Mouse (Mus musculus) cerebellum, adult (tissue): ENCODE data around the gene Cd3eap.

ENCODE experiments used
- ATAC-seq: cut with Nextera tagmentation; 2 replicates; pipeline ENCODE4 v1.9.2; 2017; ENCODE audit warnings: mild to moderate bottlenecking, moderate library complexity, mixed read lengths; ENCODE audit not compliant: insufficient number of reproducible peaks, low FRiP score, low TSS enrichment

The Cd3eap gene

DNA sequence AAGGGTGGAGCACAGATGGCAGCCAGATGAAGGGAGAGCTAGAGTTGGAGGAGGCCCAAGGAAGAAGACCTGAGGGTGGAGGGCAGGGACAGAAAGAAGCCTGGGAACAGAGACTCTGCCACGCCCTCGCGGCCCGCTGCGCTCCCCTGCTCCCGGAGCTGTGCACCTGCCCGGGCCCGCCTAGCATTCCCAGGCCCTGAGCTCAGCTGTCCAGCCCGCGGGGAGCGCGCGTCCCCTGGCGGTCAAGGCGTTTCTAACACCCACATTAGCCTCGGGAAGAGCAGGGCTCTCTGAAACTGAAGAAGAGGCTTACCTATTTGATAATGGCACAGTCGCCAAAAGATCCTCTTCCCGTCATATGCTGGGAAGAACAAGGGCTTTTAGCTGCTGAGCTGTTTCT is 4.6 kb upstream of the Cd3eap start:
- 0 out of 2 replicates have a peak, but pooled peaks have one; percentile 3 for ATAC-seq

- no peak for ATAC-seq
Measured at GRCm38 (mm10) chr7:19362276-19362675, 3.0 kb upstream of the Cd3eap start.

- ATAC-seq = no peak
Measured at GRCm38 (mm10) chr7:19361720-19362119, 2.4 kb upstream of the Cd3eap start.

DNA sequence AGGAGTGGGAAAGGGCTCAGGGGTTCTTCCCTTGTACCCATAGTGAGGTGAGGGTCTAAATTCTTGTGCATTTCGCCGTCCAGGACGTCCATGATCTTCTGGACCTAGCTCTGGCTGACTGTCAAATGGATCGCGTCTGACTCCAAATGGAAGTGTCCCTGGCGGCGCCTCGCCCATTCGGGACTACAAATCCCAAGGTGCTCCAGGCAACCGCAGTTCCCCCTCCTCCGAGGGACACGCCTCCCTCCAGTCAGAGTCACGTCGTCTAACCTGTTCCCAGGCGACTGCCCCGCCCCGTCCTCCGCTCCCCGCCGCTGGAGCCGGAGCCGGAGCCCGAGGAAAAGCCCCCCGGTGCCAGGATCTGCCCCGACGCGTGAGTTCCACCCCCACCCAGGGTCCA is 1.7 kb upstream of the Cd3eap start:
- ATAC-seq = peak; percentile 65; the same call in 1 of the 2 replicates

DNA sequence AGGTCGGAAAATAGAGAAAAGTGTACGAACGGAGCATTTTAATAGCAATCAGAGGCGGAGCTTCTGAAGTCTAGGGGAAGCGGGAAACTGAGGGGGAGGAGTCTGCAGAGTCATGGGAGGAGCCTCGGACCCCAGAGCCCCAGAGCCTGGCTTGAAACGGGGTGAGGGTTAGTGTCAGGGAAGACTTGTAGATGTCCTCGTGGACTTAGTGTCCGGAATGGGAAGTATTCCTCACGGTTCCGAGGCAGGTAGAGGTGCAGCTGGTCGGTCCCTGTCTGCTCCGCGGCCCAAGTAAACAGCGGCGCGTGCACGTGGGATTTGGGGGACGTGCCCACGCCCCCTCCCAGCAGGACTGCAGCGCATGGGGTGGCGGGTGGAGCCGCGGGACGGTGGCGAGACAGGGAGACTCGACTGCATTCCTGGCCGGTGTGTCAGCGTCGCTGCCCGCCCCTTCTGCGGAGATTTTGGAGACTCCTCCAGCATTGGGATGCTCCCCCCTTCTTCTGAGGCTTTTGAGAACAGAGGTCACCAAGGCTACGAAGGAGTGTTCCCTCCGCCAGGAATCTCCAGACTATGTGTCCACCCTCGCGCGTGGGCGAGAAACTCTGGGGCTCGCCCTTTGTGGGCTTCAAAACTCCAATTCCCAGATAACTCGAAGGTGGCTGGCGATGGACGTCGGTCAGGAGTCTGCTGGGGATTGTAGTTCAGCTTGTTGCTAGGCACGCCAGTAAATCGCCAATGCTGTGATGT is 784 bp upstream of the Cd3eap start:
- ATAC-seq = peak; percentile 24; the same call in 1 of the 2 replicates

- ATAC-seq = no peak
Measured at GRCm38 (mm10) chr7:19358634-19359033, 649 bp downstream of the Cd3eap start.

GRCm38 (mm10) chr7:19357381-19358375 is 1.6 kb downstream of the Cd3eap start:
- no peak for ATAC-seq

GRCm38 (mm10) chr7:19356311-19356710 is 3.0 kb downstream of the Cd3eap start:
- no peak for ATAC-seq

- ATAC-seq = no peak
Measured at GRCm38 (mm10) chr7:19354991-19355390, 4.3 kb downstream of the Cd3eap start.

DNA sequence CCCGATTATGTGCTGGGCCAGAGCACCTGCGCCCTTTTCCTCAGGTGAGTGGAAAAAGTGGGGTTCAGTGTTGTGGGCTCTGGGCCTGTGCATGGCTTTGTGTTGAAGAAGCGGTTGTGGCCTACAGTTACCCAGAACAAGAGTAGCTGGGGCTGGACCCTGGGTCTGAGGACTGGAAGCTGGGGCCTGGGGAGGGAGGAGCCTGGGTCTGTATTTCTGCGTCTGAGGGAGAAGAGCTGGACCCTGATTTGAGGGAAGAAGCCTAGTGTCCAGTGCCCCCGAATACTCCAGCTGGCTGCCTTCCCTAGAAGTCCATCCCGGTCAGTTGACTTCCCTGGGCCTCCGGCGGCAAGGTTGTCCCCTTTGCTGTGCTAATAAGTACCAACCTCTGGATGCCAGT is 9.1 kb downstream of the Cd3eap start:
- ATAC-seq = no peak

DNA sequence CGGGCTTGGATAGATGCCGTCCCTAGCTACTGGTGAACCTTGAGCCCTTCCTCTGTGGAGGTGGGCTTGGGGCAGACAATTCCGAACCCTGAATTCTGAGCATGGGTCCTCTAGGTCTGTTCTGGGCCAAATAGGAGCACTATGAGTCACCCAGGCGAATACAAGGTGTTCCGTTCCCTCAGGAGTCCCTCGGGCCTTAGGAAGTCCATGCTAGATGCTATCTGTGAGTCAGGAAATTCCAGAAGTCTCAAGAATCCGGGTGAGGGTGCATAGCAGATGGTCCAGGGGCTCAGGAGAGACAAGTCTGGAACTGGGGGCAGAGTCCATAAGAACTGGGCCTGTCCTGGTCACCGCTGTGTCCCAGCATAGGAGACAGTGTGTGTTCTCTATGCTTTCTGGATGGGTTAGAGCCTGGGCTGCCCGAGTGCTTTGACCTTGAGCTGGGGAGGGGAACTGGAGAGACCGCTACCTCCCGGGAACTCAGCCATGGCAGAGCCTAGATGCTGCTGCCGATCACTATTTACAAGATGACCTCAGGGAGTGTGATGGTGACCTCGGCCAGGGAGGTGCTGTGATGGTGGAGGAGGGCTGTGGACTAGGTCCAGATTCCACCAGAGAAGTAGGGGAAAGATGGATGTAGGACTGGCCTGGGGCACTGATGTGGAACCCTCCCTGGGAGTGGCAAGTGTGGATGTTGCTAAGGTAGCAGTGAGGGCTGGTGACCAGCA is 9.9 kb downstream of the Cd3eap start:
- ATAC-seq = no peak

DNA sequence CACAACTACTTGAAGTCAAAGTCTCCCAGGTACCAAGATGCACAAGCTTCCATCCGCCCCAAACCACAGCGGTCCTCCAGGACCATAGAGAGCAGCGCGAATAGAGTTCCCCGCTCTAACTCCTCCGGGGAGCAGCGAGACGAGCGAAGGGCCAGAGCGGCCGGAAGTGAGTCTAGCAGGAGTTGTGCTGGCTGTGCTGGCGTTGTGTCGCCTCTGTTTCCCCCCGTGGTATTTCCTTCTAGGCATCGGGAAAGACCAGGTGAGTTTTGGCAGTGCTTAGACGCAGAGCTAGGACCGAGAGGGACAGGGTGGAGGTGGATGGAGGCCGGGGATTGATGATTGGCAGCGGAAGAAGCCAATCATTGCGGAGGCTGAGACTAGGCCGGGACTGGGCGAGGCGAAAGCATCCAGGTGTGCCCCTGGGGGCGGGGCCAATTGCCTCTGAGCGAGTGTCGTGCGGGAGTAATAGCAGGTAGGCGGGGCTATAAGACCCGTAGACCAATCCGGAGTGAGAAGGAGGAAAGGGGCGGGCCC is 14.3 kb downstream of the Cd3eap start:
- ATAC-seq = peak; percentile 81

GRCm38 (mm10) chr7:19344237-19344847 is 14.9 kb downstream of the Cd3eap start, which contains the start of gene Ercc1:
Ercc1 (plus strand) TSS chr7:19344778.
- ATAC-seq = no peak

DNA sequence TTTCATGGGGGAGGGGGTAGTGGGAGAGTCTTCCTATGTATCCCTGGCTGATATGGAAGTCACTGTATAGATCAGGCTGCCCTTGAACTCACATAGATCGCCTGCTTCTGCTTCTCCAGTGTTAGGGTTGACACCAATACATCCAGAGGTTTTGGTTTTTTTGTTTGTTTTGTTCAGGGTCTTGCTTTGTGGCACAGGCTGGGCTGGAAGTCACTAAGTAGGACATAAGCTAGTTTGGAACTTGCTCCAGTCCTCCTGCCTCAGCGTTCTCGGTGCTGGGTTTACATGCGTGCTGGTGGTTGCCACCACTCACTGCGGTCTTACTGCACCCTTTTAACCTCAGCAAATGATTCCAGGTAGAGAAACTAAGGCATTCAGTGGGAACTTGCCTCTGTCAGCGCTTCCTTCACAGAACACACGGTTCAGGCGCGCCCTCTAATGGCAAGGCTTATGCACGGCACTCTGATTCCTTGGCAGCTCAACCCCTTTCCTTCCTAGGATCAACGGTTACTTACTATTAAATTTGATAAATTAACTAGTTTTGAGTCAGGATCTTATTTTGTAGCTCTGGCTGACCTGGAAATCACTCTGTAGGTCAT is 16.0 kb downstream of the Cd3eap start:
- ATAC-seq = no peak

DNA sequence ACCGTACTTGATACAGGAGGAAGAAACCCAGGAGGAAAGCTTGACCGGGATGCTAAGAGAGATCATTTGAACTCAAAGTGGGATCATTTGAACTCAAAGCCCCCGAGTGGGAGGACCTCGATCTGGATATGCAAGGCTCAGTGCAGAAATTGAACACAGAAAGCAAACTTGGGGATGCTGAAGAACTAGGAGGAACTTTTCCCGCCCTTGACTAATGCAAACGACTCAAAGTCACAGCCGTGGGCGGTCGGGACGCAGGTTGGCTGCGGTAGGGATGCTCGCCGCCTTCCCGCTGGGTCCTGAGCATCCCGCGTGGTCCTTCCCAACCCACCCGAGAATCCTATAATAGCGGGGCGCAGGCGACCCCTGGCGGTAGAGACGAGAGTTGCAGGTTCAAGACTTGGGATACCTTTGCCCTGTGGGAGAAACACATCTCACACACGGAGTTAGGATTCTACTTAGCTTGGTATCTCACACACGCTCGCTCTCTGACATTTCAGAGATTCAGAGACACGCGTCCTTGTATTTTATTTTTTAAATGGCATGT is 16.7 kb downstream of the Cd3eap start:
- ATAC-seq = no peak

GRCm38 (mm10) chr7:19341761-19342409 is 17.4 kb downstream of the Cd3eap start:
- ATAC-seq = no peak

DNA sequence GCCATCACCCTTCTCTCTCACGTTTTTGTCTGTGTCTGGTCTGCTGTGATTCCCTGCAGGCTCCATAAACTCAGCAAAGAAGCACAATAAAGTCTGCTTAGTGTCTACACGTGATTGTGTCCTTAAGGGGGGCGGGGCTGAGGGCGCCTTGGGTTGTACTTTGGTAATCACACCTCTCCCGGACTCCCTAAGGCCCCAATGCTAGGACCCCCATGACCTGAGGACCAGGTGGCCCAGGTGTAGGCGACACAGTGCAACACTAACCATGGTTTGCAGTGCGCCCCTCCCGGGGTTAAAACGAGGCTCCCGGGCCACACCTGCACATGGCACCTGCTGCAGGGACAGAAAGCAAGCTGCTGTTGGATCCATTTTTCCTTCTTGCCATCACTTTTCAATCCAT is 18.0 kb downstream of the Cd3eap start:
- ATAC-seq = no peak

DNA sequence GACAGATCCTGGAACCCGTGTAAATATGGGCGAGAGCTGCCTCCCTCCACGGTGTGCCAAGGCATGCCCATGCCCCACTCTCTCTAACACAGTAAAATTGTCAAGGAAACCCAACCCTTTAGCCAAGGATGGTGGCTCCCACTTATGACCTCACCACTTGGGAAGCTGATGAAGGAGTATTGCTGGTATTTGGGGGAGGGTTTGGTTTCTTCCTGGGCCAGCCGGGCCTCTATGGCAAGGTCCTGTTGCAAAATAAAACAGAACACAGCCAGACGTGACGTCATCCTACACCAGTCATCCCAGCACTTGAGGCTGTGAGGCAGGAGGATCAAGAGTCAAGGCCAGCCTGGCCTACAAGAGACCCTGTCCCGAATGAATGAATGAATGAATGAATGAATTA is 20.7 kb downstream of the Cd3eap start:
- ATAC-seq = no peak

GRCm38 (mm10) chr7:19338060-19338459 is 21.2 kb downstream of the Cd3eap start:
- ATAC-seq = no peak
